Mouse (Mus musculus) spleen, adult 2 months (tissue): ENCODE results near the gene Ntan1.

Experiments used
- CTCF ChIP-seq: fragments of 200-500 bp; IDR thresholded peaks from 2 replicates; pipeline ENCODE4 v1.5.1; 2011; ENCODE audit warnings: mild to moderate bottlenecking, inconsistent platforms; ENCODE audit not compliant: insufficient read depth, insufficient read length, insufficient replicate concordance; ENCODE audit errors: extremely low read depth
- POLR2A ChIP-seq: fragments of 200-500 bp; IDR thresholded peaks from 2 replicates; pipeline ENCODE4 v1.6.1; 2011; ENCODE audit warnings: low read depth, low read length, inconsistent platforms

GRCm38 (mm10) chr16:13848310-13848709, 29.7 kb downstream of the Ntan1 start:
- TF ChIP-seq CTCF: no peak
- no peak for TF ChIP-seq POLR2A
